Mouse (Mus musculus) limb, embryonic 14.5 days (tissue): Measurements from ENCODE around the gene Tnrc6b. TPM values are rescaled to one million over a fixed set of nuclear protein-coding genes. Genes with fewer than 3 reads are reported as not detected.

ENCODE experiments used
- ATAC-seq: fragments of 200-750 bp; cut with Nextera tagmentation; 2 replicates; pipeline ENCODE4 v1.8.0; 2017; ENCODE audit warnings: low read depth, moderate number of reproducible peaks, moderate TSS enrichment; ENCODE audit not compliant: low FRiP score
- DNase-seq: peaks from one replicate; pipeline ENCODE4 v3.0.0-alpha.2; 2015; ENCODE audit warnings: low spot score
- H3K27ac ChIP-seq: fragments of 300-500 bp; sonication (generic); replicated peaks from 2 replicates; pipeline ENCODE4 v1.5.1; 2014; ENCODE audit warnings: low read depth, mild to moderate bottlenecking, low read length, moderate library complexity, mixed read lengths
- H3K27me3 ChIP-seq: fragments of 300-500 bp; sonication (generic); 2 replicates; pipeline ENCODE4 v1.6.1; 2014; ENCODE audit warnings: low read length, mixed read lengths; ENCODE audit not compliant: control insufficient read depth, insufficient read depth
- H3K36me3 ChIP-seq: fragments of 300-500 bp; sonication (generic); 2 replicates; pipeline ENCODE4 v1.6.1; 2014; ENCODE audit warnings: mild to moderate bottlenecking, low read length, moderate library complexity, mixed read lengths; ENCODE audit not compliant: control insufficient read depth, insufficient read depth
- H3K4me1 ChIP-seq: fragments of 300-500 bp; sonication (generic); 2 replicates; pipeline ENCODE4 v1.6.1; 2014; ENCODE audit warnings: antibody characterized with exemption, low read length, mixed read lengths; ENCODE audit not compliant: control insufficient read depth, insufficient read depth
- H3K4me2 ChIP-seq: fragments of 300-500 bp; sonication (generic); replicated peaks from 2 replicates; pipeline ENCODE4 v1.6.1; 2014; ENCODE audit warnings: low read depth, mild to moderate bottlenecking, low read length, moderate library complexity; ENCODE audit not compliant: severe bottlenecking
- H3K4me3 ChIP-seq: fragments of 300-500 bp; sonication (generic); replicated peaks from 2 replicates; pipeline ENCODE4 v1.5.1; 2014; ENCODE audit warnings: low read length
- H3K9ac ChIP-seq: fragments of 300-500 bp; sonication (generic); 2 replicates; pipeline ENCODE4 v1.6.1; 2014; ENCODE audit warnings: mild to moderate bottlenecking, low read depth, low read length, moderate library complexity; ENCODE audit not compliant: severe bottlenecking
- H3K9me3 ChIP-seq: fragments of 300-500 bp; sonication (generic); 2 replicates; pipeline ENCODE4 v1.6.1; 2016; ENCODE audit warnings: low read length; ENCODE audit not compliant: control insufficient read depth
- POLR2A ChIP-seq: fragments of 200-500 bp; IDR thresholded peaks from 2 replicates; pipeline ENCODE4 v1.8.0; 2012; ENCODE audit warnings: inconsistent platforms, mild to moderate bottlenecking, moderate library complexity, borderline replicate concordance; ENCODE audit not compliant: insufficient read depth, insufficient read length; ENCODE audit errors: extremely low read depth
- WGBS: fragments of 180-500 bp; shearing (Covaris S2); extraction: QIAGEN DNeasy Blood & Tissue Kit; methylation state at CpG from one replicate; pipeline ENCODE4 v1.1.7; 2014; 5-methylcytosine and 5-hydroxymethylcytosine counted together
- polyA plus RNA-seq, 2 experiments: library from polyadenylated mRNA; depleted of rRNA in 1 of 2; stranded (reverse) in 1 of 2; unstranded in 1 of 2; fragments of >200 nt; fragmentation: Nextera tagmentation in 1 of 2; extraction: Ambion mirVana in 1 of 2; gene quantifications; 2 replicates each; pipeline versions ENCODE4 v1.2.1 to v1.2.3; 2012 to 2014

The Tnrc6b gene
- polyA plus RNA-seq, 2 experiments, result 12.5 to 15.8 TPM

- Histone ChIP-seq H3K4me2 (no peak overlapping the region), H3K9me3 (no peaks in the 10 kb centered on the region), H3K4me1 (no peaks in the 10 kb centered on the region), H3K36me3 (no peaks in the 10 kb centered on the region), H3K9ac (no peak overlapping the region), H3K27ac (no peak overlapping the region), H3K4me3 (no peak overlapping the region), H3K27me3 (no peaks in the 10 kb centered on the region)
- ATAC-seq, result no peak
- WGBS, result 54% methylated on average over 3 of the region's 3 CpGs
- no peak for DNase-seq
- TF ChIP-seq POLR2A, result no peak
These were observed 67.9 kb downstream of the Tnrc6b start for GRCm38 (mm10) chr15:80779006-80779405.

- no peak for ATAC-seq
- no peak for DNase-seq
- H3K4me1 ChIP-seq, result no peaks in the 10 kb centered on the region
- H3K4me3 ChIP-seq, result no peak overlapping the region
- H3K36me3 ChIP-seq, result no peaks in the 10 kb centered on the region
- H3K9me3 ChIP-seq, result no peaks in the 10 kb centered on the region
- H3K9ac ChIP-seq, result no peak overlapping the region
- H3K27me3 ChIP-seq, result no peaks in the 10 kb centered on the region
- no peak for TF ChIP-seq POLR2A
- H3K4me2 ChIP-seq, result no peak overlapping the region
- WGBS, result 77% methylated on average over 5 of the region's 5 CpGs
- H3K27ac ChIP-seq, result no peak overlapping the region
These were observed 69.1 kb downstream of the Tnrc6b start for GRCm38 (mm10) chr15:80780154-80780751.

GRCm38 (mm10) chr15:80781218-80781806, 70.2 kb downstream of the Tnrc6b start:
- DNase-seq, result no peak
- 83% methylated on average over 5 of the region's 5 CpGs for WGBS
- no peak for TF ChIP-seq POLR2A
- no peaks in the 10 kb centered on the region for H3K9me3 ChIP-seq
- H3K4me1 ChIP-seq, result no peaks in the 10 kb centered on the region
- H3K4me3 ChIP-seq, result no peak overlapping the region
- no peak overlapping the region for H3K27ac ChIP-seq
- H3K36me3 ChIP-seq, result no peaks in the 10 kb centered on the region
- no peak overlapping the region for H3K9ac ChIP-seq
- H3K4me2 ChIP-seq, result no peak overlapping the region
- ATAC-seq, result no peak
- H3K27me3 ChIP-seq, result no peaks in the 10 kb centered on the region

- no peak overlapping the region for H3K27ac ChIP-seq
- no peak overlapping the region for H3K9ac ChIP-seq
- no peak overlapping the region for H3K4me2 ChIP-seq
- no peak for ATAC-seq
- H3K9me3 ChIP-seq, result no peaks in the 10 kb centered on the region
- 43% methylated on average over 7 of the region's 7 CpGs for WGBS
- TF ChIP-seq POLR2A, result no peak
- H3K4me1 ChIP-seq, result no peaks in the 10 kb centered on the region
- DNase-seq, result no peak
- H3K4me3 ChIP-seq, result no peak overlapping the region
- no peaks in the 10 kb centered on the region for H3K27me3 ChIP-seq
- H3K36me3 ChIP-seq, result no peaks in the 10 kb centered on the region
These were observed 73.4 kb downstream of the Tnrc6b start for GRCm38 (mm10) chr15:80784553-80784971.

GRCm38 (mm10) chr15:80785699-80786098, 74.6 kb downstream of the Tnrc6b start:
- Histone ChIP-seq H3K27ac (no peak overlapping the region), H3K4me1 (no peaks in the 10 kb centered on the region), H3K9ac (no peak overlapping the region), H3K4me3 (no peak overlapping the region), H3K36me3 (no peaks in the 10 kb centered on the region), H3K9me3 (no peaks in the 10 kb centered on the region), H3K27me3 (no peaks in the 10 kb centered on the region), H3K4me2 (no peak overlapping the region)
- DNase-seq (no peak), ATAC-seq (no peak)
- TF ChIP-seq POLR2A, result no peak
- WGBS, result 77% methylated on average over 1 of the region's 1 CpGs
